Mouse (Mus musculus): ENCODE results near the gene Aoc1. TPM values are rescaled to one million over a fixed set of nuclear protein-coding genes. Genes with fewer than 3 reads are reported as not detected.
A peak's percentile ranks its signal among the peaks of the same experiment; 100 is the strongest.

Gene Aoc1
- polyA plus RNA-seq, 1 experiment: 0.04 TPM

- TF ChIP-seq CTCF (IDR thresholded peaks at IDR 0.05; ENCODE audit: borderline replicate concordance, extremely low read depth, insufficient read depth, insufficient read length): no peak
- no peak for TF ChIP-seq POLR2A (IDR thresholded peaks at IDR 0.05; ENCODE audit: borderline replicate concordance, extremely low read depth, insufficient read depth, insufficient read length, poor library complexity, severe bottlenecking)
- DNase-seq (ENCODE audit: low read depth): peak; percentile 75
These were observed 32.2 kb upstream of the Aoc1 start, which contains the start of gene Tmem176a for GRCm38 (mm10) chr6:48840371-48840969. TSS of gene Tmem176a (plus strand) at chr6:48840919.

DNA sequence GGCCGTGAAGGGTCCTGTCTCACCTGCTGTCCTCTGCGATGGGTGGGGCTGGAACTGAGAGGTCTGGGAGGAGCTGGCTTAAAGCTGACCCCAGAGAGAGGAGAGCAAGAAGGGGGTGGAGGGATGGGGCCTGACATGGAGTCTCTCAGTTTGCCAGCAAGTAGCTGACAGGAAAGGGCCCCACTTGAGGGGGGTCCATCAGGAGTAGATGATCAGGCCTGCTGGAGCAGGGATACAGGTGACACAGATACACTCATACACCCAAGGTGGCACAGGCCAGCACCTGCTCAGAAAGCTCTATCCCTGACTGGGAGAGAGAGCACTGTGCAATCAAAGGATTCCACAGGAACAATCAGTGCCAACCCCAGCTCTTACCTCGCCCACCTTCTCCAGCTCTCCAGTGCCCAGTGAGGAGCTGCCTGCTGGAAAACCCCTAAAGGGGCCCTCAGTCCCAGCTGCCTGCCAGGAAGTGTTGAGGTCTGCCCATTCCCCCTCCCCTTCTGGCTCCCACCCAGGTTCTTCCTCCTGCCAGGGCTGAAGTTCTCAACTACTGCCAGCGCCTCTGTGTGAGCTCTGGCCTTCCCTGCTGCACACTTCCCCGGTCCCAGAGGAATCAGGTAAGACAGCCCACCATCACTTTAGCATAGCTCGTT lies 31.6 kb upstream of the Aoc1 start, which contains the start of gene Tmem176b:
Gene Tmem176b (minus strand): TSS at position 524 of the 653 bp plus-strand sequence.
- peak; percentile 98 for DNase-seq (ENCODE audit: low read depth)
- TF ChIP-seq CTCF (IDR thresholded peaks at IDR 0.05; ENCODE audit: borderline replicate concordance, extremely low read depth, insufficient read depth, insufficient read length): no peak
- no peak for TF ChIP-seq POLR2A (IDR thresholded peaks at IDR 0.05; ENCODE audit: borderline replicate concordance, extremely low read depth, insufficient read depth, insufficient read length, poor library complexity, severe bottlenecking)

DNA sequence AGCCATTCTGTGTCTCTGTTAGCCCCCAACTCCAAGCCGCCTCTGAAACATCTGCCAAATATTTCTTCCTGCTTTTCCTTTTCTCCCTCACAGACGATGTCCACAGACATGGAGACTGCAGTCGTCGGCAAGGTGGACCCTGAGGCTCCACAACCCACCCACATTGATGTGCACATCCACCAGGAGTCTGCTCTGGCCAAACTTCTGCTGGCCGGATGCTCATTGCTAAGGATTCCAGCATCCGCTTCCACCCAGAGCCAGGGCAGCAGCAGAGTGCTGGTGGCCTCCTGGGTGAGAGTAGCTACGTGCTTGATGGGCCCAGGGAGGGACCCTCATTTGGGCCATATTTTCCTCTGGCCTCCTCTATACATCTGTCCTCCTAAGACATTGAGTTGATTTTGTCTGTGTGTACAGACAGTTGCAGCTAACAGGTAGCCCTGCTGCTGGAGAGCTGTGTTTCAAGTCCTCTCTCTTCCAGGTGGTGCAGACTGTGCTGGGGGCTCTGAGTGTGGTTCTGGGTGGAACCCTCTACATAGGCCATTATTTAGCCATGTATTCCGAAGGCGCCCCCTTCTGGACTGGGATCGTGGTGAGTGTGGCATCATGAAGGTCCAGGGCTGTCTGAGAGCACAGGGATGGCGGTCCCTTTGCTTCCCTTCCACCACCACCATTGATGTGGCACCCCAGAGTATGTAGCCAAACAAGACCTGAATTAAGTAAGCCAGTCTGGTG lies 30.4 kb upstream of the Aoc1 start:
- DNase-seq (ENCODE audit: low read depth): no peak

GRCm38 (mm10) chr6:48845086-48845485 lies 27.6 kb upstream of the Aoc1 start:
- TF ChIP-seq POLR2A (IDR thresholded peaks at IDR 0.05; ENCODE audit: borderline replicate concordance, extremely low read depth, insufficient read depth, insufficient read length, poor library complexity, severe bottlenecking): no peak
- DNase-seq (ENCODE audit: low read depth): no peak

More for the DNA sequence above, 30.4 kb upstream of the Aoc1 start:
- TF ChIP-seq CTCF (IDR thresholded peaks at IDR 0.05; ENCODE audit: borderline replicate concordance, extremely low read depth, insufficient read depth, insufficient read length): no peak
- no peak for TF ChIP-seq POLR2A (IDR thresholded peaks at IDR 0.05; ENCODE audit: borderline replicate concordance, extremely low read depth, insufficient read depth, insufficient read length, poor library complexity, severe bottlenecking)

GRCm38 (mm10) chr6:48851820-48852491 lies 20.7 kb upstream of the Aoc1 start:
- DNase-seq (ENCODE audit: low read depth): peak; percentile 46
- TF ChIP-seq CTCF (IDR thresholded peaks at IDR 0.05; ENCODE audit: borderline replicate concordance, extremely low read depth, insufficient read depth, insufficient read length) (no peak), POLR2A (IDR thresholded peaks at IDR 0.05; ENCODE audit: borderline replicate concordance, extremely low read depth, insufficient read depth, insufficient read length, poor library complexity, severe bottlenecking) (no peak)

GRCm38 (mm10) chr6:48854155-48854554 lies 18.5 kb upstream of the Aoc1 start:
- TF ChIP-seq CTCF (IDR thresholded peaks at IDR 0.05; ENCODE audit: borderline replicate concordance, extremely low read depth, insufficient read depth, insufficient read length) (no peak), POLR2A (IDR thresholded peaks at IDR 0.05; ENCODE audit: borderline replicate concordance, extremely low read depth, insufficient read depth, insufficient read length, poor library complexity, severe bottlenecking) (no peak)
- no peak for DNase-seq (ENCODE audit: low read depth)

- TF ChIP-seq CTCF (IDR thresholded peaks at IDR 0.05; ENCODE audit: borderline replicate concordance, extremely low read depth, insufficient read depth, insufficient read length) (peak; percentile 25; the same call in 1 of the 2 replicates), POLR2A (IDR thresholded peaks at IDR 0.05; ENCODE audit: borderline replicate concordance, extremely low read depth, insufficient read depth, insufficient read length, poor library complexity, severe bottlenecking) (no peak)
- peak; percentile 31 for DNase-seq (ENCODE audit: low read depth)
These were observed 14.9 kb upstream of the Aoc1 start for GRCm38 (mm10) chr6:48857613-48858302.

- no peak for TF ChIP-seq POLR2A (IDR thresholded peaks at IDR 0.05; ENCODE audit: borderline replicate concordance, extremely low read depth, insufficient read depth, insufficient read length, poor library complexity, severe bottlenecking)
- TF ChIP-seq CTCF (IDR thresholded peaks at IDR 0.05; ENCODE audit: borderline replicate concordance, extremely low read depth, insufficient read depth, insufficient read length): peak; percentile 64
- peak; percentile 80 for DNase-seq (ENCODE audit: low read depth)
These were observed 12.4 kb upstream of the Aoc1 start for GRCm38 (mm10) chr6:48860130-48860815.

DNA sequence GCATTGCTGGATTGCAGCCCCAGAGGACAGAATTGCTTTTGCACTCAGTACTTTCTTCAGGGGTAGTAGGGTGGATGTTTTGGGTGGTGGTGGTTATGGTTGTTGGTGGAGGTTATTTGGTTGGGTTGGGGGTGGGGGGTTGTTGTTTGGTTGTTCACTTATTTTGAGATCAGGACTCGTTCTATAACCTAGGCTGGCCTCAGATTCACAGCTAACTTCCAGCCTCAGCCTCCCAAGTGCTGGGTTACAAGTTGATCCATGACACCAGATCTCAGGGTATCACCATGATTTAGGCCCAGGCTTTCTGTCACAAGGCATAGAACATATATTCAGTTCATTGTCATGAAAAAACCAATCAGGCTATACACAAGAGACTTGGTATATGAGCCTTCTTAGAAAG lies 11.8 kb upstream of the Aoc1 start:
- no peak for TF ChIP-seq CTCF (IDR thresholded peaks at IDR 0.05; ENCODE audit: borderline replicate concordance, extremely low read depth, insufficient read depth, insufficient read length)
- no peak for TF ChIP-seq POLR2A (IDR thresholded peaks at IDR 0.05; ENCODE audit: borderline replicate concordance, extremely low read depth, insufficient read depth, insufficient read length, poor library complexity, severe bottlenecking)
- no peak for DNase-seq (ENCODE audit: low read depth)

DNA sequence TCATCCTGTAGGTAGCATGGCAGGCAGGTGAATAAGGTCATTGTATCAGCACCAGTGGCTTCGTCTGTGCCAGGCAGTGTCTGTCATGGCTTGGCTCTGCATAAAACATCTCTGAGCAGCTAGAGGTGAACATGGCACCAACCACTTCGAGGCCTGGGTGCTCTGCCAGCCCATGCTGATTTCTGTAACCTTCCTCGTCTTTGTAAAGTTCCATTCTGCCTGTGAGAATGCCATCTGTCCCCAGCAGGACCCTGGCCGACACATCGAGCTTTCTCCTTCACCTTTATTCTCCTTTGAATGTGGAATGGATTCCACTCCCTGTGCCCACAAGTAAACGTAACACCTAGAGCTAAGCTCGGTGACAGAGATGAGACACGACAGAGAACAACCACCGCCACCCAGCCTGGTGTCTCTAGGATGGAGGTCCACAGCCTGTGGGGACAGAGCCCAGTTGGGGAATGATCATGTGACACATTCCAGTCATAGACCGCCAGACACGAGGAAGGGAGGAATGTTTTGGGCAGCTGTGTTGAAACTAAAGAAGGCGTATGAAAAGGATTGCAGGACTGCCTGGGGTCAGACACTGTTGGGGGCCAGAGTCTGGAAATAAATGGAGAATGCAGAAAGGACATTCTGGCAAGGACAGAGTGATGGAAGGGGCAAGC lies 10.9 kb upstream of the Aoc1 start:
- no peak for TF ChIP-seq POLR2A (IDR thresholded peaks at IDR 0.05; ENCODE audit: borderline replicate concordance, extremely low read depth, insufficient read depth, insufficient read length, poor library complexity, severe bottlenecking)
- no peak for TF ChIP-seq CTCF (IDR thresholded peaks at IDR 0.05; ENCODE audit: borderline replicate concordance, extremely low read depth, insufficient read depth, insufficient read length)
- DNase-seq (ENCODE audit: low read depth): no peak
